7 mouse cellular contexts compared by ENCODE assay signal in genomic region chr11:106722831-106723361, GRCm38 (mm10). TPM values are rescaled to one million over a fixed set of nuclear protein-coding genes. Genes with fewer than 3 reads are reported as not detected.
A peak's percentile ranks its signal among the peaks of the same experiment; 100 is the strongest.
DNase-seq lines count a peak whose midpoint lies in the region; ATAC-seq and TF ChIP-seq lines count a peak whose summit lies in the region.

No protein-coding gene starts in this region.

- H3K9ac ChIP-seq in ES-Bruce4 (ENCODE audit: low read depth, poor library complexity, severe bottlenecking), result peak overlapping the region; percentile 88
- H3K9ac ChIP-seq in heart, embryonic 15.5 days, result no peak overlapping the region
- no peak overlapping the region for H3K9ac ChIP-seq in lung, postnatal 0 days (replicated peaks; ENCODE audit: low read depth)
- H3K9ac ChIP-seq in midbrain, embryonic 15.5 days, result no peak overlapping the region
- H3K9ac ChIP-seq in midbrain, postnatal 0 days (replicated peaks; ENCODE audit: low read length, poor library complexity, severe bottlenecking), result no peak overlapping the region

- H3K9me3 ChIP-seq in ES-Bruce4 (replicated peaks; ENCODE audit: control insufficient read depth, insufficient read depth, low read length, poor library complexity, severe bottlenecking), result no peaks in the 10 kb centered on the region
- no peaks in the 10 kb centered on the region for H3K9me3 ChIP-seq in heart, embryonic 15.5 days (replicated peaks)
- no peaks in the 10 kb centered on the region for H3K9me3 ChIP-seq in lung, postnatal 0 days (ENCODE audit: low read length)
- no peaks in the 10 kb centered on the region for H3K9me3 ChIP-seq in midbrain, embryonic 15.5 days
- no peaks in the 10 kb centered on the region for H3K9me3 ChIP-seq in midbrain, postnatal 0 days (ENCODE audit: low read length)

- peak overlapping the region; percentile 56 for H3K4me3 ChIP-seq in ES-Bruce4 (ENCODE audit: low read depth, low read length)
- H3K4me3 ChIP-seq in heart, embryonic 15.5 days, result no peak overlapping the region
- H3K4me3 ChIP-seq in lung, postnatal 0 days (ENCODE audit: low read depth, low read length), result no peak overlapping the region
- no peak overlapping the region for H3K4me3 ChIP-seq in midbrain, embryonic 15.5 days
- no peak overlapping the region for H3K4me3 ChIP-seq in midbrain, postnatal 0 days (ENCODE audit: low read depth, low read length)

- CTCF ChIA-PET in Patski (lab: Charles Lee), result interaction anchor here (0.7 kb wide), 1 partner anchor 57 kb away, joined by 3 read pairs; no protein-coding TSS in a partner anchor

- H3K4me1 ChIP-seq in ES-Bruce4 (ENCODE audit: control insufficient read depth, insufficient read depth, low read length), result no peaks in the 10 kb centered on the region
- H3K4me1 ChIP-seq in heart, embryonic 15.5 days (replicated peaks), result peaks cover 10% of the 10 kb centered on the region
- H3K4me1 ChIP-seq in lung, postnatal 0 days (ENCODE audit: insufficient read depth, low read depth, low read length), result no peaks in the 10 kb centered on the region; the same call in 1 of the 2 replicates
- H3K4me1 ChIP-seq in midbrain, embryonic 15.5 days, result peaks cover 2% of the 10 kb centered on the region
- no peaks in the 10 kb centered on the region for H3K4me1 ChIP-seq in midbrain, postnatal 0 days (ENCODE audit: insufficient read depth, low read length)

- POLR2A ChIA-PET in Patski (lab: Charles Lee), result no interaction called here

- H3K36me3 ChIP-seq in ES-Bruce4 (ENCODE audit: control insufficient read depth, insufficient read depth, low read length, poor library complexity, severe bottlenecking), result no peaks in the 10 kb centered on the region
- no peaks in the 10 kb centered on the region for H3K36me3 ChIP-seq in heart, embryonic 15.5 days
- H3K36me3 ChIP-seq in lung, postnatal 0 days (ENCODE audit: insufficient read depth, low read length), result no peaks in the 10 kb centered on the region
- H3K36me3 ChIP-seq in midbrain, embryonic 15.5 days (replicated peaks), result no peaks in the 10 kb centered on the region
- no peaks in the 10 kb centered on the region for H3K36me3 ChIP-seq in midbrain, postnatal 0 days (ENCODE audit: insufficient read depth, low read length)

- H3K27me3 ChIP-seq in ES-Bruce4 (ENCODE audit: control insufficient read depth, insufficient read depth, low read length, poor library complexity, severe bottlenecking) (no peaks in the 10 kb centered on the region), Patski (no peaks in the 10 kb centered on the region)
- H3K27me3 ChIP-seq in heart, embryonic 15.5 days, result no peaks in the 10 kb centered on the region
- H3K27me3 ChIP-seq in lung, postnatal 0 days (replicated peaks; ENCODE audit: insufficient read depth, low read length), result no peaks in the 10 kb centered on the region
- no peaks in the 10 kb centered on the region for H3K27me3 ChIP-seq in midbrain, embryonic 15.5 days (replicated peaks)
- H3K27me3 ChIP-seq in midbrain, postnatal 0 days (ENCODE audit: insufficient read depth, low read length), result no peaks in the 10 kb centered on the region

- no peak overlapping the region for H3K4me2 ChIP-seq in heart, embryonic 15.5 days
- no peak overlapping the region for H3K4me2 ChIP-seq in lung, postnatal 0 days (replicated peaks; ENCODE audit: low read depth, low read length)
- no peak overlapping the region for H3K4me2 ChIP-seq in midbrain, embryonic 15.5 days
- no peak overlapping the region for H3K4me2 ChIP-seq in midbrain, postnatal 0 days (ENCODE audit: low read depth, low read length, poor library complexity, severe bottlenecking)

- TF ChIP-seq CTCF in ES-Bruce4 (IDR thresholded peaks at IDR 0.05; ENCODE audit: low read depth, low read length) (no peak), Patski (IDR thresholded peaks at IDR 0.05) (no peak)
- TF ChIP-seq CTCF in lung, postnatal 0 days (IDR thresholded peaks at IDR 0.05), result no peak
- no peak for TF ChIP-seq CTCF in midbrain, postnatal 0 days (IDR thresholded peaks at IDR 0.05)

- TF ChIP-seq EP300 in ES-Bruce4 (IDR thresholded peaks at IDR 0.05; ENCODE audit: insufficient read depth, low read depth, low read length), result peak; percentile 90
- no peak; the same call in 1 of the 2 replicates for TF ChIP-seq EP300 in lung, postnatal 0 days (IDR thresholded peaks at IDR 0.05)

- WGBS in heart, embryonic 15.5 days, result 13% methylated on average over 7 of the region's 7 CpGs
- 12% methylated on average over 7 of the region's 7 CpGs for WGBS in lung, postnatal 0 days
- WGBS in midbrain, embryonic 15.5 days, result 38% methylated on average over 7 of the region's 7 CpGs
- WGBS in midbrain, postnatal 0 days, result 29% methylated on average over 7 of the region's 7 CpGs

- DNase-seq in Patski (ENCODE audit: low read depth, low spot score), result peak; percentile 27
- peak; percentile 75 for DNase-seq in lung, postnatal 0 days (ENCODE audit: low spot score)
- no peak for DNase-seq in midbrain, postnatal 0 days (ENCODE audit: low spot score)
- no peak for DNase-seq in cerebellum, postnatal 10 days

- peak; percentile 65 for ATAC-seq in Patski
- peak; percentile 78 for ATAC-seq in heart, embryonic 15.5 days (replicated peaks; ENCODE audit: insufficient number of reproducible peaks, insufficient read depth, low FRiP score, low read depth)
- peak; percentile 95 for ATAC-seq in lung, postnatal 0 days
- ATAC-seq in midbrain, embryonic 15.5 days (replicated peaks), result no peak
- no peak for ATAC-seq in midbrain, postnatal 0 days (ENCODE audit: low FRiP score)

- TF ChIP-seq POLR2A in ES-Bruce4 (IDR thresholded peaks at IDR 0.05; ENCODE audit: insufficient read depth, low read length), result no peak

- in situ Hi-C loops in Patski (cut with MboI; ENCODE audit: low pct_unique_long_range_greater_than_20kb), result no loop called here

- peak overlapping the region; percentile 98 for H3K27ac ChIP-seq in ES-Bruce4 (ENCODE audit: insufficient read depth, low read length)
- 0 out of 2 replicates have a peak overlapping the region, but pooled peaks have one; percentile 9 for H3K27ac ChIP-seq in heart, embryonic 15.5 days
- no peak overlapping the region for H3K27ac ChIP-seq in lung, postnatal 0 days (ENCODE audit: low read length)
- H3K27ac ChIP-seq in midbrain, embryonic 15.5 days, result no peak overlapping the region
- H3K27ac ChIP-seq in midbrain, postnatal 0 days (ENCODE audit: low read depth, low read length), result no peak overlapping the region

RNA-seq across cellular contexts. Expression of gene Pecam1, which starts 27.5 kb away (rescaled TPM):
- polyA plus RNA-seq in ES-Bruce4 (2011; ENCODE audit: insufficient read depth, insufficient read length, low read depth, missing spikeins) (21.6 and 24.3 TPM in 2 replicates), Patski (2021) (0.05 TPM)
- 69.2 and 78.7 TPM in 2 replicates for polyA plus RNA-seq in heart, embryonic 15.5 days (2015; fragmentation: Nextera tagmentation; extraction: Ambion mirVana)
- polyA plus RNA-seq in lung, postnatal 0 days (2015; fragmentation: Nextera tagmentation; extraction: Ambion mirVana), result 163 and 172 TPM in 2 replicates
- polyA plus RNA-seq in midbrain, embryonic 15.5 days (2015; fragmentation: Nextera tagmentation; extraction: Ambion mirVana), result 15.1 and 17.5 TPM in 2 replicates
- 17.5 and 18.1 TPM in 2 replicates for total RNA-seq in midbrain, postnatal 0 days (2014; rRNA removed)
- polyA plus RNA-seq in midbrain, postnatal 0 days (2015; fragmentation: Nextera tagmentation; extraction: Ambion mirVana), result 9.8 and 11.1 TPM in 2 replicates

RNA-seq across cellular contexts. Expression of gene Milr1, which starts 28.1 kb away (rescaled TPM):
- 0.40 and 1.2 TPM in 2 replicates for polyA plus RNA-seq in ES-Bruce4 (2011; ENCODE audit: insufficient read depth, insufficient read length, low read depth, missing spikeins)
- 0.59 TPM for polyA plus RNA-seq in Patski (2021)
- polyA plus RNA-seq in heart, embryonic 15.5 days (2015; fragmentation: Nextera tagmentation; extraction: Ambion mirVana), result 0.88 and 2.6 TPM in 2 replicates
- 2.5 and 4.1 TPM in 2 replicates for polyA plus RNA-seq in lung, postnatal 0 days (2015; fragmentation: Nextera tagmentation; extraction: Ambion mirVana)
- 0.79 and 0.88 TPM in 2 replicates for polyA plus RNA-seq in midbrain, embryonic 15.5 days (2015; fragmentation: Nextera tagmentation; extraction: Ambion mirVana)
- total RNA-seq in midbrain, postnatal 0 days (2014; rRNA removed), result 0.66 TPM in 1 of 2 replicates, not detected in the other
- 0.37 and 0.82 TPM in 2 replicates for polyA plus RNA-seq in midbrain, postnatal 0 days (2015; fragmentation: Nextera tagmentation; extraction: Ambion mirVana)

RNA-seq across cellular contexts. Expression of gene Polg2, which starts 56.4 kb away (rescaled TPM):
- polyA plus RNA-seq in ES-Bruce4 (2011; ENCODE audit: insufficient read depth, insufficient read length, low read depth, missing spikeins) (11.9 and 12.3 TPM in 2 replicates), Patski (2021) (8.6 TPM)
- polyA plus RNA-seq in heart, embryonic 15.5 days (2015; fragmentation: Nextera tagmentation; extraction: Ambion mirVana), result 6.6 and 9.0 TPM in 2 replicates
- 9.0 and 9.1 TPM in 2 replicates for polyA plus RNA-seq in lung, postnatal 0 days (2015; fragmentation: Nextera tagmentation; extraction: Ambion mirVana)
- 9.6 and 10.4 TPM in 2 replicates for polyA plus RNA-seq in midbrain, embryonic 15.5 days (2015; fragmentation: Nextera tagmentation; extraction: Ambion mirVana)
- total RNA-seq in midbrain, postnatal 0 days (2014; rRNA removed), result 6.6 and 9.8 TPM in 2 replicates
- 9.7 and 10.5 TPM in 2 replicates for polyA plus RNA-seq in midbrain, postnatal 0 days (2015; fragmentation: Nextera tagmentation; extraction: Ambion mirVana)

Comparison
In these comparisons a context has a peak if more than half of its experiments do, and no peak if none do; other contexts are left out.
1. H3K27ac ChIP-seq: peak in ES-Bruce4 (single experiment) and heart, embryonic 15.5 days (single experiment); none in lung, postnatal 0 days (single experiment), midbrain, embryonic 15.5 days (single experiment) and midbrain, postnatal 0 days (single experiment).
2. ATAC-seq: peak in Patski (single experiment), heart, embryonic 15.5 days (single experiment) and lung, postnatal 0 days (single experiment); none in midbrain, embryonic 15.5 days (single experiment) and midbrain, postnatal 0 days (single experiment).
3. DNase-seq: peak in Patski (single experiment) and lung, postnatal 0 days (single experiment); none in midbrain, postnatal 0 days (single experiment) and cerebellum, postnatal 10 days (0 of 2).
4. RNA of gene Pecam1, which starts 27.5 kb away (polyA plus RNA-seq): 163 to 172 TPM in lung, postnatal 0 days, 69.2 to 78.7 TPM in heart, embryonic 15.5 days, 21.6 to 24.3 TPM in ES-Bruce4, 15.1 to 17.5 TPM in midbrain, embryonic 15.5 days and 9.8 to 11.1 TPM in midbrain, postnatal 0 days; 0.05 TPM in Patski (single experiment); every median in the first group is over 10 times any median in the second.